Mouse (Mus musculus): ENCODE data around the gene Zmiz2. TPM values are rescaled to one million over a fixed set of nuclear protein-coding genes. Genes with fewer than 3 reads are reported as not detected.
"Not testable (repeated sequence)": the region's sequence is repeated elsewhere in the genome, so short reads cannot be mapped to it uniquely, and the experiment has no call there.

The Zmiz2 gene
- polyA plus RNA-seq, 1 experiment from 2014 or later: 16.4 TPM

DNA sequence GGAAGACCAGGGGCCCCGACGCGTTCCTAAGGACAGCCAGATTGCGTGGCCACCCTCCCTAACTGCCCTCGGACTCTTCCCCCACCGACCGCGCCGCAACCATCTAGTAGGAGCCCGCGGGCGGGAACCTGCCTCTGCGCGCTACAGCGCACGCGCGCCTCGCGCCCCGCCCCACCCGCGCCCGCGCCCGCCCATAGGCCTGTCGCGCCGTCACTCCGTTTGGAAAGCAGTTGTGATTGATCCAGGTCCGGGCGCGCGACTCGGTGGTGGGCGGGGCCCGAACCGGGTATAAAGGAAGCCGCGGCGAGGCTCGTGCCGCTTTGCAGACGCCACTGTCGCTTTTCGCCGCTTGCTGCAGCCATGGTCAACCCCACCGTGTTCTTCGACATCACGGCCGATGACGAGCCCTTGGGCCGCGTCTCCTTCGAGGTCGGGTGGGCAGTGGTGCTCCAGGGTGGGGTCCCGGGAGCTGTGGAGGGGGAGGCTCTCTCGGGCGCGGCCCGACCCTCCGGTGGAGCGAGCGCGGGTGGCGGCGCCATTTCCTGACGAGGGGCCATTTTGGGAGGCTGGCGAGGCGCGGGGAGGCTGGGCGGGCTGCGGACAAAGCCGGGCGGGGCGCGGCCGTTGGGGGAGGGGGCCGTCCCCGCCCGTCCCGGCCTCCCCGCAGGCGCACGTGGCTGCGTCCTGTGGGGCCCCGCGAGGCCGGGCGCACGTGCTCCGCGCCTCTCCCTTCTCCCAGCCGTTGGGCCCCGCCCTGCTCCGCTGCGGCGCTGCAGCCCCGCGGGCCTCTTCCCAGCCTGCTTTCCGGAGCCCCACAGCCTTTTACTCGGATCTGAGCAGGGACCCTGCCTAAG lies 26.9 kb downstream of the Zmiz2 start:
- peaks cover 13% of the 10 kb centered on the region; the same call in 1 of the 2 replicates for H3K36me3 ChIP-seq (ENCODE audit: control insufficient read depth, insufficient read depth, low read length)
- H3K4me3 ChIP-seq (ENCODE audit: low read depth, low read length): peak overlapping the region; percentile 92
- no peaks in the 10 kb centered on the region for H3K27me3 ChIP-seq (ENCODE audit: control insufficient read depth, insufficient read depth, low read length)
- H3K4me1 ChIP-seq (ENCODE audit: control insufficient read depth, insufficient read depth, low read length): peaks cover 13% of the 10 kb centered on the region; the same call in 1 of the 2 replicates
- ATAC-seq (ENCODE audit: low FRiP score): peak; percentile 95
- H3K9me3 ChIP-seq (ENCODE audit: control insufficient read depth, low read length): no peaks in the 10 kb centered on the region
- peak overlapping the region; percentile 85 for H3K27ac ChIP-seq (ENCODE audit: low read depth, low read length)
- under 1% methylated on average over 98 of the region's 102 CpGs for WGBS
- DNase-seq (ENCODE audit: low spot score, missing footprints): peak; percentile 100
- peak overlapping the region; percentile 57 for H3K4me2 ChIP-seq
- peak overlapping the region; percentile 97 for H3K9ac ChIP-seq (ENCODE audit: low read length)

DNA sequence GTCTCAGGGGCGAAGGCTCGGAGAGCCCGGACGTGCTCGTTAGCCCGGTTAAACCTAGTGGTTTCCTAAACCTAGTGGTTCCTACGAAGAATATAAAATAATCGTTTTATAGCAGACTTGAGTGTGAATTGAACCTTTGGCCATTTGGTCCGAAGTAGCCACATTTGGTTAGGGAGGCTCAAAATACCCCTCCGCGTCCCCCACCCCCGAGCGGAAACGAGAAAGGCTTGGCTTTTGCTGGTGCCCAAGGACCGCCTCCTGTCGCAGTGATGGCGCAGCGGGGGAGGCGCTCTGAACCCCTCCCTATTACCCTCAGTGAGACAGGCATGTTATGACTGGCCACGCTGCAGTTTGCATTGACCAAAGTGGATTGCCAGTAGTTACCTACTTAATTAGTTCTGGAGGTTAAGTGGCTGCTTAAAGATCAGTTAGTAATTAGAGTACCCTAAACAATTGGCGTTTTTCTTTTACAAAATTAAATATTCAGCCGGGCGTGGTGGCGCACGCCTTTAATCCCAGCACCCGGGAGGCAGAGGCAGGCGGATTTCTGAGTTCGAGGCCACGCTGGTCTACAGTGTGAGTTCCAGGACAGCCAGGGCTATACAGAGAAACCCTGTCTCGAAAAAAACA lies 27.6 kb downstream of the Zmiz2 start:
- ATAC-seq (ENCODE audit: low FRiP score) (peak; percentile 51), DNase-seq (ENCODE audit: low spot score, missing footprints) (no peak)
- under 1% methylated on average over 30 of the region's 30 CpGs for WGBS
- Histone ChIP-seq H3K27ac (ENCODE audit: low read depth, low read length) (peak overlapping the region; percentile 85), H3K9ac (ENCODE audit: low read length) (peak overlapping the region; percentile 97), H3K9me3 (ENCODE audit: control insufficient read depth, low read length) (no peaks in the 10 kb centered on the region), H3K36me3 (ENCODE audit: control insufficient read depth, insufficient read depth, low read length) (peaks cover 13% of the 10 kb centered on the region; the same call in 1 of the 2 replicates), H3K4me3 (ENCODE audit: low read depth, low read length) (peak overlapping the region; percentile 92), H3K27me3 (ENCODE audit: control insufficient read depth, insufficient read depth, low read length) (no peaks in the 10 kb centered on the region), H3K4me1 (ENCODE audit: control insufficient read depth, insufficient read depth, low read length) (peaks cover 13% of the 10 kb centered on the region; the same call in 1 of the 2 replicates), H3K4me2 (peak overlapping the region; percentile 57)

DNA sequence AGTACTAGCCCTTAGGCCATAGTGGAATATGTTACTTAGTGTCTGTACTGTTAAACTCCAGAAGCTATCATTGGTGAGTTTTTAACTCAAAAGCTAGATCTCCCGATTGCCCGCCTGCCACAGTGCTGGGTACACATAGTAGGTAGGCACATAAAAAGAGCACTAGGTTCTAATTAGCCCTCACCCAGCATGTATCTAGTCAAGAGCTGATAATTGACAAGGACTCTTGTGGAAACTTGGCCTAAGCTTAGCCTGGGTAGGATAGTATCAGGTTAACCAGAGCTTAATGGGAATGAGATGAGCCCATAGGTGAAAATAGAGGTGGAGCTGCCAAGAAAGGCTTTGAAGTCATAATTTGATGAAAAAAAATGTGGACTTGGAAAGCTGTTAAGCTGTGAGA lies 28.2 kb downstream of the Zmiz2 start:
- WGBS: 55% methylated on average over 2 of the region's 2 CpGs
- peak overlapping the region; percentile 57 for H3K4me2 ChIP-seq
- H3K27me3 ChIP-seq (ENCODE audit: control insufficient read depth, insufficient read depth, low read length): no peaks in the 10 kb centered on the region
- no peak for DNase-seq (ENCODE audit: low spot score, missing footprints)
- peak overlapping the region; percentile 97 for H3K9ac ChIP-seq (ENCODE audit: low read length)
- no peaks in the 10 kb centered on the region for H3K9me3 ChIP-seq (ENCODE audit: control insufficient read depth, low read length)
- no peak for ATAC-seq (ENCODE audit: low FRiP score)
- peak overlapping the region; percentile 92 for H3K4me3 ChIP-seq (ENCODE audit: low read depth, low read length)
- peaks cover 13% of the 10 kb centered on the region; the same call in 1 of the 2 replicates for H3K4me1 ChIP-seq (ENCODE audit: control insufficient read depth, insufficient read depth, low read length)
- H3K36me3 ChIP-seq (ENCODE audit: control insufficient read depth, insufficient read depth, low read length): peaks cover 13% of the 10 kb centered on the region; the same call in 1 of the 2 replicates
- H3K27ac ChIP-seq (ENCODE audit: low read depth, low read length): no peak overlapping the region

DNA sequence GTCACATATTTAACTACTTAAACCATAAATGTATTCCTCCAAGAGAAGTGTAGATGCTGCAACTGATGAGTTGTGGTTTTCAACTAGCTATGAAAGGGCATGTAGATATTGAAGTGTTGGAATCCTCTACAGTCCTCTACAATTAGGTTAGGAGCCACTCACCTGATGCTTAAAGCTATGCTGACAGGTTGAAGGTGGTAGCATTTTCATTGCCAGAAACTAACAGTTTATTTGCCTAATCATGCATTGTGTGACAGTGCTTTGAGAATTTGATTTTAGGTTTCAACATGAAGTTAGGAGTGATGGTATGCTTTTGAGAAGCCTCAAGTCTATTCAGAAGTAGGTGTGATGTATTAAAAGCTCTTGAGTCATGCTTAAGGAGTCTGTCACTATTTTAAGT lies 28.6 kb downstream of the Zmiz2 start:
- peaks cover 13% of the 10 kb centered on the region; the same call in 1 of the 2 replicates for H3K4me1 ChIP-seq (ENCODE audit: control insufficient read depth, insufficient read depth, low read length)
- H3K27me3 ChIP-seq (ENCODE audit: control insufficient read depth, insufficient read depth, low read length): no peaks in the 10 kb centered on the region
- no peak for DNase-seq (ENCODE audit: low spot score, missing footprints)
- H3K27ac ChIP-seq (ENCODE audit: low read depth, low read length): no peak overlapping the region
- H3K4me2 ChIP-seq: peak overlapping the region; percentile 57
- H3K36me3 ChIP-seq (ENCODE audit: control insufficient read depth, insufficient read depth, low read length): peaks cover 13% of the 10 kb centered on the region; the same call in 1 of the 2 replicates
- ATAC-seq (ENCODE audit: low FRiP score): no peak
- H3K9ac ChIP-seq (ENCODE audit: low read length): peak overlapping the region; percentile 48
- H3K4me3 ChIP-seq (ENCODE audit: low read depth, low read length): peak overlapping the region; percentile 92
- no peaks in the 10 kb centered on the region for H3K9me3 ChIP-seq (ENCODE audit: control insufficient read depth, low read length)

DNA sequence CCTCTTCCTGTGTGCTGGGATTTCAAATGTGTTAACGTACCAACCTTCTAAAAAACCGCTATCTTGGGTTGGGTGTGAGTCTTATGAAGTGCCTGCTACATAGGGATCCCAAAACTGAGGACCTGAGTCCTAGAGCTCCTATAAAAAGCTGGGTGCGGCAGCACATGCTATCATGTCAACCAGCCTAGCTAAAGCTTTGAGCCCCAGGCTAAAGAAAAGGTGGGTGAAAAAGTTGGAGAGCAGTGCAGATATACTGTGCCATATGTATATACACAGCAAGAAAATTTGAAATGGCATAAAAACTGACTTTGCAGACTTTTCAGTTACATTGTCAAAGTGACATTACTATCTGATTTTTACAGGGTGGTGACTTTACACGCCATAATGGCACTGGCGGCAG lies 29.9 kb downstream of the Zmiz2 start:
- Histone ChIP-seq H3K4me1 (ENCODE audit: control insufficient read depth, insufficient read depth, low read length) (peaks cover 13% of the 10 kb centered on the region; the same call in 1 of the 2 replicates), H3K4me3 (ENCODE audit: low read depth, low read length) (no peak overlapping the region), H3K36me3 (ENCODE audit: control insufficient read depth, insufficient read depth, low read length) (peaks cover 13% of the 10 kb centered on the region; the same call in 1 of the 2 replicates), H3K27ac (ENCODE audit: low read depth, low read length) (no peak overlapping the region), H3K9ac (ENCODE audit: low read length) (no peak overlapping the region), H3K27me3 (ENCODE audit: control insufficient read depth, insufficient read depth, low read length) (no peaks in the 10 kb centered on the region), H3K4me2 (no peak overlapping the region), H3K9me3 (ENCODE audit: control insufficient read depth, low read length) (no peaks in the 10 kb centered on the region)
- ATAC-seq (ENCODE audit: low FRiP score) (no peak), DNase-seq (ENCODE audit: low spot score, missing footprints) (no peak)
- 90% methylated on average over 5 of the region's 5 CpGs for WGBS

DNA sequence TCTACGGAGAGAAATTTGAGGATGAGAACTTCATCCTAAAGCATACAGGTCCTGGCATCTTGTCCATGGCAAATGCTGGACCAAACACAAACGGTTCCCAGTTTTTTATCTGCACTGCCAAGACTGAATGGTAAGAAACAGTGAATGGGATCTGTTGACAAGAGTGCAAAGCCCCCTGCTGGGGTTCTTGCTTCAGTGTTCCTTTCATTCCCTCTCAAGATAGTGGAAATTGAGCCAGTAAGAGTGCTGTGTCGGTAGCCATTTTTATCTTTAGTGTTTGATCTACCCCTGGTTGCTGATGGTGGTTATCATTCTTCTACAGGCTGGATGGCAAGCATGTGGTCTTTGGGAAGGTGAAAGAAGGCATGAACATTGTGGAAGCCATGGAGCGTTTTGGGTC lies 30.3 kb downstream of the Zmiz2 start:
- Histone ChIP-seq H3K36me3 (ENCODE audit: control insufficient read depth, insufficient read depth, low read length) (peaks cover 13% of the 10 kb centered on the region; the same call in 1 of the 2 replicates), H3K4me1 (ENCODE audit: control insufficient read depth, insufficient read depth, low read length) (peaks cover 13% of the 10 kb centered on the region; the same call in 1 of the 2 replicates)
- not testable (repeated sequence) for H3K27me3 ChIP-seq (ENCODE audit: control insufficient read depth, insufficient read depth, low read length); H3K9ac ChIP-seq (ENCODE audit: low read length); H3K4me2 ChIP-seq; DNase-seq (ENCODE audit: low spot score, missing footprints); H3K4me3 ChIP-seq (ENCODE audit: low read depth, low read length); H3K27ac ChIP-seq (ENCODE audit: low read depth, low read length); ATAC-seq (ENCODE audit: low FRiP score); H3K9me3 ChIP-seq (ENCODE audit: control insufficient read depth, low read length)
- 78% methylated on average over 4 of the region's 4 CpGs for WGBS

DNA sequence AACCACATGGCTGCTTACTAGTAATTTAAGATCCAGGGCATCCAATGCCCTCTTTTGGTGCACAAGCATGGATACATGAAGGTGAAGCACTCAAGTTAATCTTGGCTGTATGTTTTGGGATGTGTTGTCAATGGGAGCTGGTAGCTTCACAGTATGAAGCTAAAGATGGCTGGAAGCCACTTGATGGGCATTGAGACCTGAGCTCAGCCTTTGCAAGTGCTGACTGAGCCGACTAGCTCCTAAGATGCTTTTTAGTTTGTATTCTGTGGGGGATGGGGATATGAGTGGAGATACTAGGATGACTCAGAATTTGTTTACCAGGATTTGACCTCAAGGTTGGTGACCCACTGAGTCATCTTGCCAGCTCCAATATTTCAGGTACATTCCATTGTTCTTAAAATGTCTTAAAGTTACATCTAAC lies 31.4 kb downstream of the Zmiz2 start:
- WGBS: 32% methylated on average over 1 of the region's 1 CpGs
- peaks cover 7% of the 10 kb centered on the region; the same call in 1 of the 2 replicates for H3K4me1 ChIP-seq (ENCODE audit: control insufficient read depth, insufficient read depth, low read length)
- ATAC-seq (ENCODE audit: low FRiP score) (no peak), DNase-seq (ENCODE audit: low spot score, missing footprints) (no peak)
- no peak overlapping the region for H3K4me3 ChIP-seq (ENCODE audit: low read depth, low read length)
- no peak overlapping the region for H3K9ac ChIP-seq (ENCODE audit: low read length)
- peaks cover 15% of the 10 kb centered on the region; the same call in 1 of the 2 replicates for H3K36me3 ChIP-seq (ENCODE audit: control insufficient read depth, insufficient read depth, low read length)
- no peaks in the 10 kb centered on the region for H3K9me3 ChIP-seq (ENCODE audit: control insufficient read depth, low read length)
- no peaks in the 10 kb centered on the region for H3K27me3 ChIP-seq (ENCODE audit: control insufficient read depth, insufficient read depth, low read length)
- no peak overlapping the region for H3K27ac ChIP-seq (ENCODE audit: low read depth, low read length)
- no peak overlapping the region for H3K4me2 ChIP-seq

DNA sequence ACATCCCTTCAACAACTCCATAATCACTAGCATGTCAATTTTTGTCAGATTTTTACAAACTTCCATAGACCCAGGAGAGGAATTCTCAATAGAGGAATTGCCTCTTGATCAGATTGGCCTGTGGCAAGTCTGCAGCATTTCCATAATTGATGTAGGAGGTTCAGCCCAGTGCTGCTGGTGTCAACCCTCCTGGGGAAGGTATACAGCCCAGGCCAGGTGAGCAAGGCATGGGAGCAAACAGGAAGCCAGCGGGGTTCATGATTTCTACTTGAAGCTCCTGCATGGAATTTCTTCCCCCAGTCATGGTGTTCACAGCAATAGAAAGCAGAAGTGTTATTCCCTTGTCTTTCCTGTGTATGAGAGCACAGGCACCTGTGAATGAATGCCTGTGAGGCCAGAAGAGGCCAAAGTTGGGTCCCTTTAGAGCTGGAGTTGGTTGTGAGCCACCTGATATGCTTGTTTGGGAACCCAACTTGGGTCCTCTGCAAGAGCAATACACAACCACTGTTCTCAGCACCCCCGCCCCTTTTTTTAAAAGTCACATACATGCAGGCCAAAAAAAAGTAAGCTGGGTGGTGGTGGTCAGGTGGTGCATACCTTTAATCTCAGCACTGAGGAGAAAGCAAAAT lies 32.0 kb downstream of the Zmiz2 start:
- ATAC-seq (ENCODE audit: low FRiP score): no peak
- no peak overlapping the region for H3K4me2 ChIP-seq
- H3K4me3 ChIP-seq (ENCODE audit: low read depth, low read length): no peak overlapping the region
- 80% methylated on average over 2 of the region's 2 CpGs for WGBS
- DNase-seq (ENCODE audit: low spot score, missing footprints): no peak
- H3K36me3 ChIP-seq (ENCODE audit: control insufficient read depth, insufficient read depth, low read length): peaks cover 16% of the 10 kb centered on the region; the same call in 1 of the 2 replicates
- H3K27me3 ChIP-seq (ENCODE audit: control insufficient read depth, insufficient read depth, low read length): no peaks in the 10 kb centered on the region
- H3K9ac ChIP-seq (ENCODE audit: low read length): no peak overlapping the region
- peaks cover 7% of the 10 kb centered on the region; the same call in 1 of the 2 replicates for H3K4me1 ChIP-seq (ENCODE audit: control insufficient read depth, insufficient read depth, low read length)
- H3K27ac ChIP-seq (ENCODE audit: low read depth, low read length): no peak overlapping the region
- no peaks in the 10 kb centered on the region for H3K9me3 ChIP-seq (ENCODE audit: control insufficient read depth, low read length)

Measured in midbrain, embryonic 11.5 days (tissue).